Mouse (Mus musculus) kidney, embryonic 16.5 days (tissue): ENCODE results near the gene Lpp. TPM values are rescaled to one million over a fixed set of nuclear protein-coding genes. Genes with fewer than 3 reads are reported as not detected.

ENCODE experiments used
- ATAC-seq: fragments of 200-750 bp; cut with Nextera tagmentation; 2 replicates; pipeline ENCODE4 v1.8.0; 2017; ENCODE audit warnings: moderate TSS enrichment; ENCODE audit not compliant: low FRiP score, low TSS enrichment
- H3K27ac ChIP-seq: fragments of 300-500 bp; sonication (generic); 2 replicates; pipeline ENCODE4 v1.5.1; 2014; ENCODE audit warnings: low read length
- H3K27me3 ChIP-seq: fragments of 300-500 bp; sonication (generic); 2 replicates; pipeline ENCODE4 v1.6.1; 2014; ENCODE audit warnings: low read length, control low read depth, mixed read lengths; ENCODE audit not compliant: insufficient read depth
- H3K36me3 ChIP-seq: fragments of 300-500 bp; sonication (generic); 2 replicates; pipeline ENCODE4 v1.6.1; 2014; ENCODE audit warnings: low read length, control low read depth, mixed read lengths; ENCODE audit not compliant: insufficient read depth
- H3K4me1 ChIP-seq: fragments of 300-500 bp; sonication (generic); 2 replicates; pipeline ENCODE4 v1.6.1; 2014; ENCODE audit warnings: low read length, control low read depth, mixed read lengths; ENCODE audit not compliant: insufficient read depth
- H3K4me2 ChIP-seq: fragments of 300-500 bp; sonication (generic); replicated peaks from 2 replicates; pipeline ENCODE4 v1.6.1; 2014; ENCODE audit warnings: low read depth, low read length
- H3K4me3 ChIP-seq: fragments of 300-500 bp; sonication (generic); 2 replicates; pipeline ENCODE4 v1.5.1; 2014; ENCODE audit warnings: mild to moderate bottlenecking, low read length
- H3K9ac ChIP-seq: fragments of 300-500 bp; sonication (generic); replicated peaks from 2 replicates; pipeline ENCODE4 v1.6.1; 2014; ENCODE audit warnings: low read length
- H3K9me3 ChIP-seq: fragments of 300-500 bp; sonication (generic); 2 replicates; pipeline ENCODE4 v1.6.1; 2016; ENCODE audit warnings: low read length, control low read depth
- WGBS: fragments of 180-500 bp; shearing (Covaris S2); extraction: QIAGEN DNeasy Blood & Tissue Kit; methylation state at CpG from one replicate; pipeline ENCODE4 v1.1.7; 2014; 5-methylcytosine and 5-hydroxymethylcytosine counted together
- polyA plus RNA-seq: library from polyadenylated mRNA; unstranded; fragments of >200 nt; fragmentation: Nextera tagmentation; extraction: Ambion mirVana; gene quantifications from 2 replicates; pipeline ENCODE4 v1.2.1, GENCODE M21; 2015

Lpp gene
- polyA plus RNA-seq, 1 experiment from 2014 or later = 54.0 TPM

- Histone ChIP-seq H3K27me3 (no peaks in the 10 kb centered on the region), H3K9ac (no peak overlapping the region), H3K36me3 (no peaks in the 10 kb centered on the region), H3K27ac (peak overlapping the region; percentile 79), H3K4me3 (no peak overlapping the region), H3K4me1 (peaks cover 75% of the 10 kb centered on the region), H3K4me2 (no peak overlapping the region), H3K9me3 (no peaks in the 10 kb centered on the region)
- no peak for ATAC-seq
- WGBS = 34% methylated on average over 5 of the region's 5 CpGs
Measured at GRCm38 (mm10) chr16:24443555-24443954, 50.2 kb downstream of the Lpp start.

GRCm38 (mm10) chr16:24444818-24445217, 51.5 kb downstream of the Lpp start:
- H3K9ac ChIP-seq = no peak overlapping the region
- H3K4me1 ChIP-seq = peaks cover 77% of the 10 kb centered on the region
- H3K4me2 ChIP-seq = no peak overlapping the region
- no peaks in the 10 kb centered on the region for H3K27me3 ChIP-seq
- ATAC-seq = no peak
- no peaks in the 10 kb centered on the region for H3K9me3 ChIP-seq
- no peak overlapping the region for H3K27ac ChIP-seq
- WGBS = 31% methylated on average over 4 of the region's 4 CpGs
- H3K36me3 ChIP-seq = no peaks in the 10 kb centered on the region
- no peak overlapping the region for H3K4me3 ChIP-seq

DNA sequence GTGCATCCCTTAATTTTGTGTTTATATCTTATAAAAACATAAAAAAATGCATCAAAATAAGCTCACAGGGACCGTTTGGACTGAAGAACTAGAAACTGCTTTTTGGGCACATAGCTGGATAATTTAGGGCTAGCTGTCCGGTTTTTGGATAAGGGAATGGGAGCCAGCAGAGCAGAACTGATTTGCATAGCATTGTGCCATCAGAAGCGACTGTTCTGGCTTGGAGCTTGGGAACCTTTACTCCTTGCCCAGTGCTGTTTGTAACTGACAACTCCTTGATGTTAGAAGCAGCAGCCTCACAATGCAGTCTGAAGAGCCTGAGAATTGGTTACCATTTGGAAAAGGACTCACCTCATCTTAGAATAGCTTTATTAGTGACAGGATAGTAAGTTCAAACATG, 52.2 kb downstream of the Lpp start:
- no peak overlapping the region for H3K27ac ChIP-seq
- no peak overlapping the region for H3K4me2 ChIP-seq
- WGBS = 44% methylated on average over 3 of the region's 3 CpGs
- no peaks in the 10 kb centered on the region for H3K9me3 ChIP-seq
- H3K36me3 ChIP-seq = no peaks in the 10 kb centered on the region
- H3K9ac ChIP-seq = no peak overlapping the region
- no peak for ATAC-seq
- H3K4me3 ChIP-seq = no peak overlapping the region
- H3K27me3 ChIP-seq = no peaks in the 10 kb centered on the region
- peaks cover 81% of the 10 kb centered on the region for H3K4me1 ChIP-seq

- WGBS = 81% methylated on average over 1 of the region's 1 CpGs
- no peaks in the 10 kb centered on the region for H3K27me3 ChIP-seq
- peaks cover 78% of the 10 kb centered on the region for H3K4me1 ChIP-seq
- no peak for ATAC-seq
- H3K27ac ChIP-seq = no peak overlapping the region
- no peak overlapping the region for H3K4me3 ChIP-seq
- no peaks in the 10 kb centered on the region for H3K36me3 ChIP-seq
- no peak overlapping the region for H3K9ac ChIP-seq
- H3K4me2 ChIP-seq = no peak overlapping the region
- no peaks in the 10 kb centered on the region for H3K9me3 ChIP-seq
Measured at GRCm38 (mm10) chr16:24446449-24446848, 53.1 kb downstream of the Lpp start.

GRCm38 (mm10) chr16:24447666-24448492, 54.6 kb downstream of the Lpp start:
- peak overlapping the region; percentile 84 for H3K27ac ChIP-seq
- no peak overlapping the region for H3K4me3 ChIP-seq
- ATAC-seq = peak; percentile 72
- H3K36me3 ChIP-seq = no peaks in the 10 kb centered on the region
- H3K4me1 ChIP-seq = peaks cover 66% of the 10 kb centered on the region
- H3K9ac ChIP-seq = peak overlapping the region; percentile 3; the same call in 1 of the 2 replicates
- H3K9me3 ChIP-seq = no peaks in the 10 kb centered on the region
- 37% methylated on average over 7 of the region's 7 CpGs for WGBS
- H3K4me2 ChIP-seq = peak overlapping the region; percentile 4; the same call in 1 of the 2 replicates
- H3K27me3 ChIP-seq = no peaks in the 10 kb centered on the region

GRCm38 (mm10) chr16:24448493-24448845, 55.2 kb downstream of the Lpp start:
- Histone ChIP-seq H3K9ac (no peak overlapping the region; the same call in 1 of the 2 replicates), H3K36me3 (no peaks in the 10 kb centered on the region), H3K4me3 (no peak overlapping the region), H3K27me3 (no peaks in the 10 kb centered on the region), H3K4me1 (peaks cover 60% of the 10 kb centered on the region), H3K9me3 (no peaks in the 10 kb centered on the region), H3K4me2 (0 out of 2 replicates have a peak overlapping the region, but pooled peaks have one; percentile 4), H3K27ac (peak overlapping the region; percentile 84)
- WGBS = 56% methylated on average over 2 of the region's 2 CpGs
- no peak for ATAC-seq

DNA sequence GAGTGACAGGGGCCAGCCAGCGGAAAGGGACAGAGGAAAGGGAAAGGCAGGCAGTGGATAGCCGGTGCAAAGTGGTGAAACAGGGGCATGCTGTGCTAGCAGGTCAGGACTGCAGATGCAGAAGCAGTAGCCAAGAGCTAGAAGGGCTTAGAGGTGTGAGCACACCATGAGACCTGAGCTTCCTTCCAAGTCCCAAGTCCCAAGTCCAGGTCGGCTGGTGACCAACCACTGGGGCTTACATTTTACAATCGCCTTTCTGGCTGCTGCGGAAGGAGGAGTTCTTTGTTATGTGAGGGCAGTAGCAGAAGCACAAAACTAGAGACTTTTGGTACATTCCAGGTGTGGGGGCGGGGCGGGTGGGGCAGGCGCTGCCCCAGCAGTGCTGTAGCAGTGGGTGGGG, 56.5 kb downstream of the Lpp start:
- H3K27me3 ChIP-seq = no peaks in the 10 kb centered on the region
- no peaks in the 10 kb centered on the region for H3K9me3 ChIP-seq
- H3K4me3 ChIP-seq = no peak overlapping the region
- peaks cover 52% of the 10 kb centered on the region for H3K4me1 ChIP-seq
- peak; percentile 49 for ATAC-seq
- H3K27ac ChIP-seq = peak overlapping the region; percentile 67
- H3K9ac ChIP-seq = peak overlapping the region; percentile 32; the same call in 1 of the 2 replicates
- H3K4me2 ChIP-seq = 0 out of 2 replicates have a peak overlapping the region, but pooled peaks have one; percentile 15
- no peaks in the 10 kb centered on the region for H3K36me3 ChIP-seq
- WGBS = 25% methylated on average over 6 of the region's 8 CpGs

- H3K36me3 ChIP-seq = no peaks in the 10 kb centered on the region
- H3K4me1 ChIP-seq = peaks cover 51% of the 10 kb centered on the region
- WGBS = 48% methylated on average over 5 of the region's 5 CpGs
- 0 out of 2 replicates have a peak overlapping the region, but pooled peaks have one; percentile 7 for H3K9ac ChIP-seq
- no peaks in the 10 kb centered on the region for H3K9me3 ChIP-seq
- no peak for ATAC-seq
- H3K27me3 ChIP-seq = no peaks in the 10 kb centered on the region
- no peak overlapping the region for H3K27ac ChIP-seq
- H3K4me3 ChIP-seq = no peak overlapping the region
- H3K4me2 ChIP-seq = 0 out of 2 replicates have a peak overlapping the region, but pooled peaks have one; percentile 15
Measured at GRCm38 (mm10) chr16:24450256-24450655, 56.9 kb downstream of the Lpp start.

- no peak overlapping the region for H3K27ac ChIP-seq
- H3K9me3 ChIP-seq = no peaks in the 10 kb centered on the region
- H3K9ac ChIP-seq = no peak overlapping the region
- H3K36me3 ChIP-seq = no peaks in the 10 kb centered on the region
- WGBS = 85% methylated on average over 5 of the region's 5 CpGs
- H3K4me2 ChIP-seq = no peak overlapping the region
- H3K4me3 ChIP-seq = no peak overlapping the region
- peaks cover 52% of the 10 kb centered on the region for H3K4me1 ChIP-seq
- no peaks in the 10 kb centered on the region for H3K27me3 ChIP-seq
- ATAC-seq = no peak
Measured at GRCm38 (mm10) chr16:24451123-24451522, 57.8 kb downstream of the Lpp start.

GRCm38 (mm10) chr16:24453536-24453935, 60.2 kb downstream of the Lpp start:
- peaks cover 40% of the 10 kb centered on the region for H3K4me1 ChIP-seq
- no peaks in the 10 kb centered on the region for H3K9me3 ChIP-seq
- no peaks in the 10 kb centered on the region for H3K27me3 ChIP-seq
- no peak overlapping the region for H3K27ac ChIP-seq
- H3K4me2 ChIP-seq = no peak overlapping the region
- H3K36me3 ChIP-seq = peaks cover 6% of the 10 kb centered on the region
- WGBS = 88% methylated on average over 4 of the region's 4 CpGs
- H3K4me3 ChIP-seq = no peak overlapping the region
- H3K9ac ChIP-seq = no peak overlapping the region
- ATAC-seq = no peak
